ENCODE assay signal across 7 mouse cellular contexts in genomic region chr1:143716038-143716437, GRCm38 (mm10). TPM values are rescaled to one million over a fixed set of nuclear protein-coding genes. Genes with fewer than 3 reads are reported as not detected.
DNase-seq lines count a peak whose midpoint lies in the region; ATAC-seq lines count a peak whose summit lies in the region.
"Not testable (repeated sequence)": the region's sequence is repeated elsewhere in the genome, so short reads cannot be mapped to it uniquely, and the experiment has no call there.

Gene Glrx2 (plus strand): TSS chr1:143716338.

- H3K4me1 ChIP-seq in forebrain, embryonic 13.5 days; heart, embryonic 10.5 days; hindbrain, embryonic 16.5 days (ENCODE audit: control insufficient read depth, insufficient read depth, low read depth, low read length); liver, embryonic 15.5 days (replicated peaks); midbrain, embryonic 16.5 days (ENCODE audit: control insufficient read depth, insufficient read depth, low read length): not testable (repeated sequence)

- H3K27me3 ChIP-seq in forebrain, embryonic 13.5 days; heart, embryonic 10.5 days (ENCODE audit: insufficient read depth, poor library complexity, severe bottlenecking); hindbrain, embryonic 16.5 days (replicated peaks; ENCODE audit: control insufficient read depth, insufficient read depth, low read length); liver, embryonic 15.5 days; midbrain, embryonic 16.5 days (ENCODE audit: control insufficient read depth, insufficient read depth, low read depth, low read length): not testable (repeated sequence)

- not testable (repeated sequence) for H3K4me2 ChIP-seq in forebrain, embryonic 13.5 days; hindbrain, embryonic 16.5 days (ENCODE audit: low read length); liver, embryonic 15.5 days; midbrain, embryonic 16.5 days (ENCODE audit: low read length)

- no CpG with 5 or more reads among the region's 2 CpGs for WGBS in forebrain, embryonic 13.5 days
- no CpG with 5 or more reads among the region's 2 CpGs for WGBS in heart, embryonic 10.5 days
- no CpG with 5 or more reads among the region's 2 CpGs for WGBS in hindbrain, embryonic 16.5 days
- WGBS in liver, embryonic 15.5 days (ENCODE audit: insufficient replicate concordance) = no CpG with 5 or more reads among the region's 2 CpGs
- no CpG with 5 or more reads among the region's 2 CpGs for WGBS in midbrain, embryonic 16.5 days

- not testable (repeated sequence) for DNase-seq in adrenal gland, postnatal 36 days; heart, embryonic 10.5 days (ENCODE audit: low spot score); left cerebral cortex, adult 18-20 months (ENCODE audit: low spot score in 2 of 2)

- not testable (repeated sequence) for H3K9ac ChIP-seq in forebrain, embryonic 13.5 days; hindbrain, embryonic 16.5 days (ENCODE audit: low read depth, low read length); liver, embryonic 15.5 days; midbrain, embryonic 16.5 days (ENCODE audit: low read depth, low read length)

- not testable (repeated sequence) for H3K4me3 ChIP-seq in forebrain, embryonic 13.5 days; heart, embryonic 10.5 days; hindbrain, embryonic 16.5 days (ENCODE audit: low read length); liver, embryonic 15.5 days (replicated peaks); midbrain, embryonic 16.5 days (ENCODE audit: low read depth, low read length)

- not testable (repeated sequence) for ATAC-seq in forebrain, embryonic 13.5 days; hindbrain, embryonic 16.5 days; liver, embryonic 15.5 days (ENCODE audit: insufficient read depth); midbrain, embryonic 16.5 days

- not testable (repeated sequence) for H3K27ac ChIP-seq in forebrain, embryonic 13.5 days; heart, embryonic 10.5 days; hindbrain, embryonic 16.5 days (ENCODE audit: low read depth, low read length); liver, embryonic 15.5 days (replicated peaks); midbrain, embryonic 16.5 days (ENCODE audit: low read length)

- not testable (repeated sequence) for H3K36me3 ChIP-seq in forebrain, embryonic 13.5 days (ENCODE audit: poor library complexity, severe bottlenecking); heart, embryonic 10.5 days; hindbrain, embryonic 16.5 days (ENCODE audit: control insufficient read depth, insufficient read depth, low read length); liver, embryonic 15.5 days (replicated peaks); midbrain, embryonic 16.5 days (ENCODE audit: control insufficient read depth, insufficient read depth, low read length)

- H3K9me3 ChIP-seq in forebrain, embryonic 13.5 days (replicated peaks); heart, embryonic 10.5 days; hindbrain, embryonic 16.5 days (ENCODE audit: control insufficient read depth, low read length); liver, embryonic 15.5 days (replicated peaks); midbrain, embryonic 16.5 days (replicated peaks; ENCODE audit: control insufficient read depth, low read length, poor library complexity, severe bottlenecking): not testable (repeated sequence)

RNA-seq across cellular contexts. Expression of gene Glrx2, which starts in this region (rescaled TPM):
- 10 to 100 TPM; 79.0 to 99.3 TPM for total RNA-seq in adrenal gland, postnatal 36 days (2021)
- polyA plus RNA-seq in forebrain, embryonic 13.5 days (2015; fragmentation: Nextera tagmentation; extraction: Ambion mirVana) = 161 and 192 TPM in 2 replicates
- polyA plus RNA-seq in heart, embryonic 10.5 days (2016; fragmentation: Nextera tagmentation; extraction: Ambion mirVana) = 81.4 and 85.2 TPM in 2 replicates
- polyA plus RNA-seq in hindbrain, embryonic 16.5 days (2015; fragmentation: Nextera tagmentation; extraction: Ambion mirVana) = 114 and 123 TPM in 2 replicates
- 100 to 1,000 TPM; 114 to 117 TPM for total RNA-seq in left cerebral cortex, adult 18-20 months (2021)
- 41.4 and 51.2 TPM in 2 replicates for polyA plus RNA-seq in liver, embryonic 15.5 days (2015; fragmentation: Nextera tagmentation; extraction: Ambion mirVana)
- polyA plus RNA-seq in midbrain, embryonic 16.5 days (2015; fragmentation: Nextera tagmentation; extraction: Ambion mirVana) = 120 and 121 TPM in 2 replicates
